Mouse (Mus musculus) midbrain, embryonic 13.5 days (tissue): ENCODE measurements around the gene 4930518I15Rik. TPM values are rescaled to one million over a fixed set of nuclear protein-coding genes. Genes with fewer than 3 reads are reported as not detected.
"Not testable (repeated sequence)": the region's sequence is repeated elsewhere in the genome, so short reads cannot be mapped to it uniquely, and the experiment has no call there.

ENCODE experiments used
- ATAC-seq: fragments of 200-750 bp; cut with Nextera tagmentation; 2 replicates; pipeline ENCODE4 v1.8.0; 2017; ENCODE audit warnings: mild to moderate bottlenecking, moderate TSS enrichment, moderate library complexity
- H3K27ac ChIP-seq: fragments of 300-500 bp; sonication (generic); 2 replicates; pipeline ENCODE4 v1.5.1; 2015; ENCODE audit warnings: inconsistent platforms, mild to moderate bottlenecking, moderate library complexity
- H3K27me3 ChIP-seq: fragments of 300-500 bp; sonication (generic); 2 replicates; pipeline ENCODE4 v1.6.1; 2015; ENCODE audit warnings: mild to moderate bottlenecking, inconsistent platforms
- H3K36me3 ChIP-seq: fragments of 300-500 bp; sonication (generic); 2 replicates; pipeline ENCODE4 v1.6.1; 2015; ENCODE audit warnings: mild to moderate bottlenecking, inconsistent platforms
- H3K4me1 ChIP-seq: fragments of 300-500 bp; sonication (generic); replicated peaks from 2 replicates; pipeline ENCODE4 v1.6.1; 2015; ENCODE audit warnings: inconsistent platforms
- H3K4me2 ChIP-seq: fragments of 300-500 bp; sonication (generic); replicated peaks from 2 replicates; pipeline ENCODE4 v1.6.1; 2015; ENCODE audit warnings: moderate library complexity, mild to moderate bottlenecking, inconsistent platforms
- H3K4me3 ChIP-seq: fragments of 300-500 bp; sonication (generic); replicated peaks from 2 replicates; pipeline ENCODE4 v1.5.1; 2015; ENCODE audit warnings: mild to moderate bottlenecking, inconsistent platforms
- H3K9ac ChIP-seq: fragments of 300-500 bp; sonication (generic); replicated peaks from 2 replicates; pipeline ENCODE4 v1.6.1; 2015; ENCODE audit warnings: mild to moderate bottlenecking, inconsistent platforms
- H3K9me3 ChIP-seq: fragments of 300-500 bp; sonication (generic); 2 replicates; pipeline ENCODE4 v1.6.1; 2016; ENCODE audit warnings: mild to moderate bottlenecking, inconsistent platforms
- WGBS: fragments of 180-500 bp; shearing (Covaris S2); methylation state at CpG from one replicate; pipeline ENCODE4 v1.1.7; 2015; 5-methylcytosine and 5-hydroxymethylcytosine counted together
- polyA plus RNA-seq: library from polyadenylated mRNA; unstranded; fragments of >200 nt; fragmentation: Nextera tagmentation; extraction: Ambion mirVana; gene quantifications from 2 replicates; pipeline ENCODE4 v1.2.1, GENCODE M21; 2015

The 4930518I15Rik gene
- polyA plus RNA-seq, 1 experiment from 2014 or later: 15.4 TPM

DNA sequence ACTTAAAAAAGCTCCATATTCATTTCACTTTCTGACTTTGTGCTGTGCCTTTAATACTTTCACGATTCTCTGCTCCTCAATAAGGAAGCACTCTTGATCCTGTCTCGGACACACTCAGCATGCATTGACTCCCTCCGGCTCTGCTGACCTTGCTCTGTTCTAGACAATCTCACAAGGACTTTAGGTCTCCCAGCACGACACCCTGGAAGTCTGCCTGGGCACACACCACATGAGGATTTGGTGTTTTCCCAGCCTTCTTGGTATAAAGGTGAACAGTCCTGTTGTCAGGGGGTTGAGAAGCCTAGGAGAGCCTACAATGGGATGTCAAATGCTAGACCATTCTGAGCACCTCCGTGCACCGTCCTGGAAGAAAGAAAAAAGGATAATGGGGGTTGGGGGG is 35.1 kb upstream of the 4930518I15Rik start:
- H3K4me2 ChIP-seq: no peak overlapping the region
- no peaks in the 10 kb centered on the region for H3K27me3 ChIP-seq
- no peak for ATAC-seq
- no peak overlapping the region for H3K9ac ChIP-seq
- WGBS: 64% methylated on average over 6 of the region's 6 CpGs
- H3K4me3 ChIP-seq: no peak overlapping the region
- peaks cover 14% of the 10 kb centered on the region for H3K4me1 ChIP-seq
- H3K27ac ChIP-seq: no peak overlapping the region
- H3K36me3 ChIP-seq: no peaks in the 10 kb centered on the region
- H3K9me3 ChIP-seq: no peaks in the 10 kb centered on the region

- Histone ChIP-seq H3K27ac (no peak overlapping the region), H3K27me3 (no peaks in the 10 kb centered on the region), H3K4me1 (peaks cover 14% of the 10 kb centered on the region), H3K4me3 (no peak overlapping the region), H3K4me2 (no peak overlapping the region), H3K36me3 (no peaks in the 10 kb centered on the region), H3K9me3 (no peaks in the 10 kb centered on the region), H3K9ac (no peak overlapping the region)
- ATAC-seq: peak; percentile 71; the same call in 1 of the 2 replicates
- 30% methylated on average over 3 of the region's 3 CpGs for WGBS
These were observed 34.5 kb upstream of the 4930518I15Rik start for GRCm38 (mm10) chr2:156892240-156892639.

DNA sequence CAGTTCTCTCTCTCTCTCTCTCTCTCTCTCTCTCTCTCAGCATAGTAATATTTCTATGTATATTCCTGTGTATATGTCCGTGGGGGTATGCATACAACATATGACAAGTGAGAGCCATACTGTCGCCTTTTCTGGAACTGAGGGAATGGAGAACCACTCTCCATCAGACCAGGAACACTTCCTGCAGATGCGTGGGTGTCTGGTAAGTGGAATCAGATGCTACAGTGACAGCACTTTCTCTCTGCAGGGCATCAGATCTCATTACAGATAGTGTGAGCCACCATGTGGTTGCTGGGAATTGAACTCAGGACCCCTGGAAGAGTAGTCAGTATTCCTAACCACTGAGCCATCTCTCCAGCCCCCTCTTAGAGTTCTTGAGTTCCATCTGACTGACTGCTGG is 30.7 kb upstream of the 4930518I15Rik start:
- Histone ChIP-seq H3K27me3 (no peaks in the 10 kb centered on the region), H3K4me3 (no peak overlapping the region), H3K4me2 (no peak overlapping the region), H3K27ac (no peak overlapping the region), H3K9me3 (no peaks in the 10 kb centered on the region), H3K9ac (no peak overlapping the region), H3K36me3 (no peaks in the 10 kb centered on the region), H3K4me1 (peaks cover 14% of the 10 kb centered on the region)
- ATAC-seq: no peak
- WGBS: 75% methylated on average over 3 of the region's 3 CpGs

- no peak within 1 kb of the TSS for H3K27ac ChIP-seq
- no peak within 1 kb of the TSS for H3K4me2 ChIP-seq
- no peaks in the 10 kb centered on the region for H3K27me3 ChIP-seq
- no peak within 1 kb of the TSS for H3K4me3 ChIP-seq
- H3K36me3 ChIP-seq: no peaks in the 10 kb centered on the region
- no peak for ATAC-seq
- H3K4me1 ChIP-seq: peaks cover 3% of the 10 kb centered on the region
- no peak within 1 kb of the TSS for H3K9ac ChIP-seq
- H3K9me3 ChIP-seq: no peaks in the 10 kb centered on the region
- WGBS: 75% methylated on average over 6 of the region's 6 CpGs
These were observed 29.3 kb upstream of the 4930518I15Rik start, which contains the start of gene Sla2 for GRCm38 (mm10) chr2:156887017-156887416. TSS of gene Sla2 (minus strand) at chr2:156887192.

GRCm38 (mm10) chr2:156886084-156886631 is 28.4 kb upstream of the 4930518I15Rik start:
- no peaks in the 10 kb centered on the region for H3K27me3 ChIP-seq
- no peaks in the 10 kb centered on the region for H3K4me1 ChIP-seq
- no peak overlapping the region for H3K9ac ChIP-seq
- H3K36me3 ChIP-seq: no peaks in the 10 kb centered on the region
- no peak for ATAC-seq
- H3K27ac ChIP-seq: no peak overlapping the region
- no peaks in the 10 kb centered on the region for H3K9me3 ChIP-seq
- 84% methylated on average over 10 of the region's 10 CpGs for WGBS
- H3K4me3 ChIP-seq: no peak overlapping the region
- H3K4me2 ChIP-seq: no peak overlapping the region

DNA sequence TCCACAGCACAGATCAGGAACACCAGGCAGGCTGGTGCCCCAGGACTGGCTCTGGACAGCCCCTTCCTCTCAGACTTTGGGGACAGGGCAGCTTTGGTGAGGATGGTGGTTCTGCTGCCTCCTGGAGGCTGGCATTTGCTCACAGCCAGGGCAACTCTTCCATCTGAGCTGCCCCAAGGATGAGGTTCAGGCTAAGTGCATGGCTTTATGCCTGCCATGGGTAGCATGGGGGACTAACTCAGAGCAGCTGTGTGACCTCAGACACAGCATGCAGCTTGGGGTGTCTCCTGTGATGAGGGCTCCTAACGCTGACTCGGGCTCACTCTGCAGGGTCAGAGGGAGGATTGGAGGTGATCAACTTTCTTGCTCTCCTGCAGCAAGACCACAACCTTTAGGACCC is 27.9 kb upstream of the 4930518I15Rik start:
- not testable (repeated sequence) for H3K4me2 ChIP-seq, H3K36me3 ChIP-seq, H3K9me3 ChIP-seq, ATAC-seq, H3K4me3 ChIP-seq, H3K9ac ChIP-seq, H3K4me1 ChIP-seq, H3K27ac ChIP-seq, H3K27me3 ChIP-seq
- WGBS: 80% methylated on average over 2 of the region's 2 CpGs

- 92% methylated on average over 10 of the region's 10 CpGs for WGBS
- Histone ChIP-seq H3K9ac (no peak overlapping the region), H3K27ac (no peak overlapping the region), H3K27me3 (no peaks in the 10 kb centered on the region), H3K36me3 (no peaks in the 10 kb centered on the region), H3K4me2 (no peak overlapping the region), H3K4me1 (no peaks in the 10 kb centered on the region), H3K4me3 (no peak overlapping the region), H3K9me3 (no peaks in the 10 kb centered on the region)
- no peak for ATAC-seq
These were observed 26.9 kb upstream of the 4930518I15Rik start for GRCm38 (mm10) chr2:156884396-156885211.

GRCm38 (mm10) chr2:156882431-156883001 is 24.8 kb upstream of the 4930518I15Rik start:
- 45% methylated on average over 10 of the region's 10 CpGs for WGBS
- Histone ChIP-seq H3K36me3 (no peaks in the 10 kb centered on the region), H3K27me3 (no peaks in the 10 kb centered on the region), H3K9me3 (no peaks in the 10 kb centered on the region), H3K27ac (no peak overlapping the region), H3K4me2 (no peak overlapping the region), H3K9ac (no peak overlapping the region), H3K4me1 (no peaks in the 10 kb centered on the region), H3K4me3 (no peak overlapping the region)
- no peak for ATAC-seq

GRCm38 (mm10) chr2:156879541-156879940 is 21.8 kb upstream of the 4930518I15Rik start:
- Histone ChIP-seq H3K9me3 (no peaks in the 10 kb centered on the region), H3K4me1 (no peaks in the 10 kb centered on the region), H3K4me2 (no peak overlapping the region), H3K36me3 (peaks cover 11% of the 10 kb centered on the region), H3K4me3 (no peak overlapping the region), H3K27ac (no peak overlapping the region), H3K9ac (no peak overlapping the region), H3K27me3 (no peaks in the 10 kb centered on the region)
- WGBS: 86% methylated on average over 3 of the region's 3 CpGs
- no peak for ATAC-seq

DNA sequence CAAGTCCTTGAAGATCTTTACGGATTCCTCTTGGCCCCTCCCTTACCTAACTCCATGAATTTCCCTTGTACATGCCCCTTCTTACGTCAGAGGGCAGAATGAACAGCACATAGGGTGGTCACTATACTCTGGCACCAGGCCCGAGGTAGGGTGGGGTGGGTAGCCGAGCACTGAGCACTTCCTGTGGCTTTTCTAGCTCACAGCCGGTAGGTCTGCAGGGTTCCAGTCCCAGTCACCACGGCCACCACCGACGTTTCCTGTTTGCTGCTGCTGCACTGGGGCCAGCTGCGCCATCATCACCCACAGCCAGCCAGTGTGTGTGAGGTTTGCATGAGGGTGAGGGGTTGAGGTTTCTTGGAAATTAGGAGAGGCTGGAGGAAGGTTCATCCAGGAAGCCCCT is 20.0 kb upstream of the 4930518I15Rik start:
- H3K36me3 ChIP-seq: peaks cover 28% of the 10 kb centered on the region
- no peaks in the 10 kb centered on the region for H3K4me1 ChIP-seq
- 70% methylated on average over 9 of the region's 9 CpGs for WGBS
- H3K9ac ChIP-seq: no peak overlapping the region
- no peaks in the 10 kb centered on the region for H3K27me3 ChIP-seq
- no peaks in the 10 kb centered on the region for H3K9me3 ChIP-seq
- no peak overlapping the region for H3K4me2 ChIP-seq
- ATAC-seq: no peak
- no peak overlapping the region for H3K27ac ChIP-seq
- no peak overlapping the region for H3K4me3 ChIP-seq

GRCm38 (mm10) chr2:156874760-156875510 is 17.2 kb upstream of the 4930518I15Rik start:
- ATAC-seq: no peak
- no peaks in the 10 kb centered on the region for H3K27me3 ChIP-seq
- no peak overlapping the region for H3K4me3 ChIP-seq
- 0 out of 2 replicates have a peak, but pooled peaks cover 7% of the 10 kb centered on the region for H3K4me1 ChIP-seq
- H3K4me2 ChIP-seq: no peak overlapping the region
- H3K27ac ChIP-seq: no peak overlapping the region
- WGBS: 96% methylated on average over 4 of the region's 4 CpGs
- H3K36me3 ChIP-seq: peaks cover 52% of the 10 kb centered on the region
- H3K9me3 ChIP-seq: no peaks in the 10 kb centered on the region
- no peak overlapping the region for H3K9ac ChIP-seq
